8 mouse cellular contexts compared by ENCODE assay signal in the genomic region with DNA sequence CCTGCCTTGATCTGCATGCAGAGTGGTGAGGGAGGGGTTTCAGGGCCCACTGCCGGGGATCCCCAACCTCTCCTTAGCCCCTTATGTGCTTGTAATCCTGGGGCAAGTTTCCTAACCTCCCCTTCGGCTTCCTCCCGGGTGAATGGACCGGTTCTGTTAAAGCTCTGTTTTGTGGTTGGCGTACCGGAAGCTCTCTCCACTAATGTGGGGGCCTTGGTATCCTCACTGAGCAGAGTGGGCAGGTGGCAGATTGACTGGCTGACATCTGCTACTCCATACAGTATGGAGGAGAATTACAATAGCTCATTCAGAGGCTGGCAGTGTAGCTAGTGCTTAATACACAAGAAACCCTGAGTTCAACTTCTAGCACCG. TPM values are rescaled to one million over a fixed set of nuclear protein-coding genes. Genes with fewer than 3 reads are reported as not detected.
DNase-seq lines count a peak whose midpoint lies in the region; ATAC-seq and TF ChIP-seq lines count a peak whose summit lies in the region.

No protein-coding gene starts in this region.

- H3K27ac ChIP-seq in heart, adult 2 months: peak overlapping the region; percentile 81
- peak overlapping the region; percentile 81; the same call in 1 of the 2 replicates for H3K27ac ChIP-seq in ES-E14 (ENCODE audit: insufficient read depth, low read depth, low read length, poor library complexity, severe bottlenecking)
- peak overlapping the region; percentile 90 for H3K27ac ChIP-seq in embryonic facial prominence, embryonic 15.5 days (replicated peaks)
- peak overlapping the region; percentile 70 for H3K27ac ChIP-seq in liver, embryonic 13.5 days

- H3K36me3 ChIP-seq in heart, adult 2 months (ENCODE audit: control insufficient read depth, insufficient read depth, low read length): 0 out of 2 replicates have a peak, but pooled peaks cover 2% of the 10 kb centered on the region
- H3K36me3 ChIP-seq in ES-E14 (ENCODE audit: control insufficient read depth, insufficient read depth, low read length, poor library complexity, severe bottlenecking): no peaks in the 10 kb centered on the region; the same call in 1 of the 2 replicates
- no peaks in the 10 kb centered on the region for H3K36me3 ChIP-seq in embryonic facial prominence, embryonic 15.5 days
- H3K36me3 ChIP-seq in liver, embryonic 13.5 days: peaks cover 3% of the 10 kb centered on the region; the same call in 1 of the 2 replicates

- H3K4me1 ChIP-seq in heart, adult 2 months (ENCODE audit: control insufficient read depth, insufficient read depth, low read length): peaks cover 11% of the 10 kb centered on the region
- peaks cover 5 to 15% of the 10 kb centered on the region in 2 experiments for H3K4me1 ChIP-seq in ES-E14 (ENCODE audit: control insufficient read depth in 2 of 2, insufficient read depth in 2 of 2, low read length in 2 of 2, poor library complexity in 1 of 2)
- peaks cover 24% of the 10 kb centered on the region for H3K4me1 ChIP-seq in embryonic facial prominence, embryonic 15.5 days
- H3K4me1 ChIP-seq in liver, embryonic 13.5 days (replicated peaks): peaks cover 54% of the 10 kb centered on the region

- TF ChIP-seq POLR2A in heart, adult 2 months (IDR thresholded peaks at IDR 0.05; ENCODE audit: insufficient read depth, low read depth, low read length): no peak

- no peak for TF ChIP-seq EP300 in heart, adult 2 months (IDR thresholded peaks at IDR 0.05; ENCODE audit: insufficient read depth, low read depth, low read length)

- DNase-seq in heart, adult 2 months: no peak
- DNase-seq in heart, adult 8-10 months (ENCODE audit: low spot score): no peak
- DNase-seq in ES-E14 (ENCODE audit: low read depth, low spot score): no peak
- DNase-seq in induced T-regulatory cell, adult 2 months (ENCODE audit: low read depth): peak; percentile 60
- DNase-seq in liver, embryonic 13.5 days: no peak
- peak; percentile 27 to 43 for DNase-seq in right cerebral cortex, postnatal 36 days (ENCODE audit: low spot score in 2 of 2)
- no peak for DNase-seq in gastrocnemius, adult 18-20 months (ENCODE audit: low spot score)

- peak overlapping the region; percentile 74 for H3K4me3 ChIP-seq in heart, adult 2 months
- peak overlapping the region; percentile 95 to 97 for H3K4me3 ChIP-seq in ES-E14 (ENCODE audit: insufficient read depth in 1 of 2, low read depth in 1 of 2, low read length in 2 of 2, poor library complexity in 1 of 2, severe bottlenecking in 1 of 2)
- peak overlapping the region; percentile 98 for H3K4me3 ChIP-seq in embryonic facial prominence, embryonic 15.5 days (replicated peaks)
- peak overlapping the region; percentile 91 for H3K4me3 ChIP-seq in liver, embryonic 13.5 days (replicated peaks)

- no peaks in the 10 kb centered on the region for H3K27me3 ChIP-seq in heart, adult 2 months (ENCODE audit: control insufficient read depth, insufficient read depth, low read length)
- H3K27me3 ChIP-seq in embryonic facial prominence, embryonic 15.5 days: no peaks in the 10 kb centered on the region
- H3K27me3 ChIP-seq in liver, embryonic 13.5 days: no peaks in the 10 kb centered on the region

- in situ Hi-C loops in ES-E14 (cut with MboI; ENCODE audit: low sequenced_read_pairs in 2 of 2, unreplicated experiment in 2 of 2): no loop called here

- H3K9me3 ChIP-seq in ES-E14 (ENCODE audit: control insufficient read depth, insufficient read depth, low read depth, low read length): no peaks in the 10 kb centered on the region
- no peaks in the 10 kb centered on the region for H3K9me3 ChIP-seq in embryonic facial prominence, embryonic 15.5 days (replicated peaks)
- H3K9me3 ChIP-seq in liver, embryonic 13.5 days (replicated peaks): no peaks in the 10 kb centered on the region

- H3K79me2 ChIP-seq in heart, adult 2 months (replicated peaks; ENCODE audit: control insufficient read depth, insufficient read depth, low read length): 0 out of 2 replicates have a peak, but pooled peaks cover 3% of the 10 kb centered on the region

- H3K4me2 ChIP-seq in embryonic facial prominence, embryonic 15.5 days (replicated peaks): peak overlapping the region; percentile 62
- H3K4me2 ChIP-seq in liver, embryonic 13.5 days: peak overlapping the region; percentile 93

- TF ChIP-seq CTCF in heart, adult 2 months (IDR thresholded peaks at IDR 0.05): no peak

- ATAC-seq in embryonic facial prominence, embryonic 15.5 days (ENCODE audit: insufficient number of reproducible peaks, low FRiP score, low TSS enrichment, low read depth): no peak
- 0 out of 2 replicates have a peak, but pooled peaks have one; percentile 8 for ATAC-seq in liver, embryonic 13.5 days (ENCODE audit: low read depth)

- intact Hi-C loops in heart, adult 2 months (cut with DNase I): no loop called here

- WGBS in heart, adult 2 months: 4% methylated on average over 7 of the region's 7 CpGs
- WGBS in embryonic facial prominence, embryonic 15.5 days: under 1% methylated on average over 7 of the region's 7 CpGs
- 7% methylated on average over 7 of the region's 7 CpGs for WGBS in liver, embryonic 13.5 days (ENCODE audit: insufficient replicate concordance)

- peak overlapping the region; percentile 85 for H3K9ac ChIP-seq in heart, adult 2 months (ENCODE audit: low read depth, low read length)
- peak overlapping the region; percentile 94 for H3K9ac ChIP-seq in ES-E14 (ENCODE audit: insufficient read depth, low read depth, low read length, poor library complexity, severe bottlenecking)
- H3K9ac ChIP-seq in embryonic facial prominence, embryonic 15.5 days: peak overlapping the region; percentile 96
- peak overlapping the region; percentile 92 for H3K9ac ChIP-seq in liver, embryonic 13.5 days

TF ChIP-seq in ES-E14, 5 proteins besides CTCF, POLR2A, EP300 and RAD21:
- TF ChIP-seq HCFC1 (IDR thresholded peaks at IDR 0.05; ENCODE audit: borderline replicate concordance, insufficient read depth, low read length) (no peak), ZC3H11A (IDR thresholded peaks at IDR 0.05; ENCODE audit: borderline replicate concordance, low read depth, low read length) (no peak), ZNF384 (IDR thresholded peaks at IDR 0.05; ENCODE audit: low read depth, low read length) (no peak), CHD2 (IDR thresholded peaks at IDR 0.05; ENCODE audit: low read depth, low read length) (no peak), MAFK (IDR thresholded peaks at IDR 0.05; ENCODE audit: insufficient read depth, low read depth, low read length) (no peak)

RNA-seq across cellular contexts. Expression of gene Glrx3, which starts 0.8 kb away (rescaled TPM):
- total RNA-seq in heart, adult 2 months (2021): 100 to 1,000 TPM; 123 to 147 TPM
- 86.0 and 94.9 TPM in 2 replicates for polyA plus RNA-seq in heart, adult 2 months (2012; rRNA removed)
- 100 to 1,000 TPM; 139 to 161 (median 149) TPM for total RNA-seq in heart, adult 8-10 months (2022)
- 142 and 189 TPM in 2 replicates for total RNA-seq in ES-E14 (2012; rRNA removed)
- polyA plus RNA-seq in embryonic facial prominence, embryonic 15.5 days (2015; fragmentation: Nextera tagmentation; extraction: Ambion mirVana): 209 and 212 TPM in 2 replicates
- polyA plus RNA-seq in liver, embryonic 13.5 days (2015; fragmentation: Nextera tagmentation; extraction: Ambion mirVana): 117 and 123 TPM in 2 replicates
- total RNA-seq in gastrocnemius, adult 18-20 months (2021): 100 to 1,000 TPM; 121 to 128 TPM

RNA-seq across cellular contexts. Expression of gene 9430038I01Rik, which starts 27.6 kb away (rescaled TPM):
- total RNA-seq in heart, adult 2 months (2021): 1 to 10 TPM; 7.2 to 7.8 TPM
- 5.6 and 5.7 TPM in 2 replicates for polyA plus RNA-seq in heart, adult 2 months (2012; rRNA removed)
- 1 to 10 TPM; 7.8 to 10.0 (median 8.8) TPM for total RNA-seq in heart, adult 8-10 months (2022)
- total RNA-seq in ES-E14 (2012; rRNA removed): 10.1 and 11.4 TPM in 2 replicates
- polyA plus RNA-seq in embryonic facial prominence, embryonic 15.5 days (2015; fragmentation: Nextera tagmentation; extraction: Ambion mirVana): 21.7 and 22.4 TPM in 2 replicates
- polyA plus RNA-seq in liver, embryonic 13.5 days (2015; fragmentation: Nextera tagmentation; extraction: Ambion mirVana): 9.2 and 9.5 TPM in 2 replicates
- total RNA-seq in gastrocnemius, adult 18-20 months (2021): 1 to 10 TPM; 3.7 to 4.1 TPM

Comparison
In these comparisons a context has a peak if more than half of its experiments do, and no peak if none do; other contexts are left out.
1. DNase-seq: peak in induced T-regulatory cell, adult 2 months (single experiment) and right cerebral cortex, postnatal 36 days (2 of 2); none in heart, adult 2 months (0 of 2), heart, adult 8-10 months (single experiment), ES-E14 (single experiment), liver, embryonic 13.5 days (single experiment) and gastrocnemius, adult 18-20 months (single experiment).
2. Peak in every context shown above with its lines, with median percentiles within 50 percentile points of each other: H3K27ac ChIP-seq, H3K4me3 ChIP-seq and H3K9ac ChIP-seq.